Mouse (Mus musculus) frontal cortex, adult (tissue): ENCODE results near the gene Diaph3.

Experiments used
- ATAC-seq: cut with Nextera tagmentation; 2 replicates; pipeline ENCODE4 v1.9.2; 2017; ENCODE audit warnings: mild to moderate bottlenecking, moderate library complexity, mixed read lengths; ENCODE audit not compliant: low TSS enrichment

The Diaph3 gene

GRCm38 (mm10) chr14:86646499-86647120, 494.4 kb downstream of the Diaph3 start:
- ATAC-seq: peak; percentile 84

- ATAC-seq: no peak
Observed at GRCm38 (mm10) chr14:86642831-86643241, 498.2 kb downstream of the Diaph3 start.

- no peak for ATAC-seq
Observed at GRCm38 (mm10) chr14:86641839-86642238, 499.2 kb downstream of the Diaph3 start.

- no peak for ATAC-seq
Observed at GRCm38 (mm10) chr14:86640086-86640485, 500.9 kb downstream of the Diaph3 start.

GRCm38 (mm10) chr14:86635594-86636140, 505.4 kb downstream of the Diaph3 start:
- ATAC-seq: no peak

- no peak for ATAC-seq
Observed at GRCm38 (mm10) chr14:86635052-86635451, 506.0 kb downstream of the Diaph3 start.

GRCm38 (mm10) chr14:86633799-86634198, 507.2 kb downstream of the Diaph3 start:
- no peak for ATAC-seq

GRCm38 (mm10) chr14:86624816-86625425, 516.1 kb downstream of the Diaph3 start:
- peak; percentile 96 for ATAC-seq

- ATAC-seq: no peak
Observed at GRCm38 (mm10) chr14:86619637-86620036, 521.4 kb downstream of the Diaph3 start.
